Mouse (Mus musculus): ENCODE measurements around the gene Sdad1.

Gene Sdad1

GRCm38 (mm10) chr5:92322612-92323011, 12.3 kb upstream of the Sdad1 start:
- TF ChIP-seq NANOG (IDR thresholded peaks at IDR 0.05; ENCODE audit: borderline replicate concordance, low read length): no peak
- peaks cover 7% of the 10 kb centered on the region; the same call in 1 of the 2 replicates for H3K9me3 ChIP-seq (ENCODE audit: low read length)

GRCm38 (mm10) chr5:92321631-92322400, 11.5 kb upstream of the Sdad1 start:
- TF ChIP-seq POU5F1 (IDR thresholded peaks at IDR 0.05; ENCODE audit: borderline replicate concordance, low read length): no peak
- TF ChIP-seq NANOG (IDR thresholded peaks at IDR 0.05; ENCODE audit: borderline replicate concordance, low read length): no peak
- no peak for TF ChIP-seq CTCF (conservative IDR thresholded peaks at IDR 0.05; ENCODE audit: low read length)
- H3K4me3 ChIP-seq (replicated peaks; ENCODE audit: low read length): no peak overlapping the region
- no peaks in the 10 kb centered on the region for H3K36me3 ChIP-seq (ENCODE audit: insufficient read depth, low read length)
- peaks cover 5% of the 10 kb centered on the region; the same call in 1 of the 2 replicates for H3K9me3 ChIP-seq (ENCODE audit: low read length)
- peaks cover 15% of the 10 kb centered on the region; the same call in 1 of the 2 replicates for H3K4me1 ChIP-seq (replicated peaks; ENCODE audit: low read depth, low read length)
- H3K27me3 ChIP-seq (ENCODE audit: insufficient read depth, low read length): 0 out of 2 replicates have a peak, but pooled peaks cover 7% of the 10 kb centered on the region

More at GRCm38 (mm10) chr5:92322612-92323011, 12.3 kb upstream of the Sdad1 start:
- Histone ChIP-seq H3K27me3 (ENCODE audit: insufficient read depth, low read length) (0 out of 2 replicates have a peak, but pooled peaks cover 7% of the 10 kb centered on the region), H3K4me3 (replicated peaks; ENCODE audit: low read length) (no peak overlapping the region), H3K36me3 (ENCODE audit: insufficient read depth, low read length) (no peaks in the 10 kb centered on the region), H3K4me1 (replicated peaks; ENCODE audit: low read depth, low read length) (peaks cover 15% of the 10 kb centered on the region; the same call in 1 of the 2 replicates)

- Histone ChIP-seq H3K27me3 (ENCODE audit: insufficient read depth, low read length) (0 out of 2 replicates have a peak, but pooled peaks cover 7% of the 10 kb centered on the region), H3K4me1 (replicated peaks; ENCODE audit: low read depth, low read length) (peaks cover 5% of the 10 kb centered on the region; the same call in 1 of the 2 replicates), H3K36me3 (ENCODE audit: insufficient read depth, low read length) (no peaks in the 10 kb centered on the region), H3K4me3 (replicated peaks; ENCODE audit: low read length) (no peak overlapping the region), H3K9me3 (ENCODE audit: low read length) (no peaks in the 10 kb centered on the region)
- TF ChIP-seq CTCF (conservative IDR thresholded peaks at IDR 0.05; ENCODE audit: low read length) (no peak), NANOG (IDR thresholded peaks at IDR 0.05; ENCODE audit: borderline replicate concordance, low read length) (no peak), POU5F1 (IDR thresholded peaks at IDR 0.05; ENCODE audit: borderline replicate concordance, low read length) (no peak)
Measured at GRCm38 (mm10) chr5:92318596-92318995, 8.3 kb upstream of the Sdad1 start.

- Histone ChIP-seq H3K27me3 (ENCODE audit: insufficient read depth, low read length) (0 out of 2 replicates have a peak, but pooled peaks cover 7% of the 10 kb centered on the region), H3K4me1 (replicated peaks; ENCODE audit: low read depth, low read length) (peaks cover 5% of the 10 kb centered on the region; the same call in 1 of the 2 replicates), H3K4me3 (replicated peaks; ENCODE audit: low read length) (no peak overlapping the region), H3K36me3 (ENCODE audit: insufficient read depth, low read length) (no peaks in the 10 kb centered on the region), H3K9me3 (ENCODE audit: low read length) (no peaks in the 10 kb centered on the region)
- TF ChIP-seq NANOG (IDR thresholded peaks at IDR 0.05; ENCODE audit: borderline replicate concordance, low read length): no peak
- no peak for TF ChIP-seq POU5F1 (IDR thresholded peaks at IDR 0.05; ENCODE audit: borderline replicate concordance, low read length)
- TF ChIP-seq CTCF (conservative IDR thresholded peaks at IDR 0.05; ENCODE audit: low read length): no peak
Measured at GRCm38 (mm10) chr5:92318119-92318518, 7.8 kb upstream of the Sdad1 start.

- Histone ChIP-seq H3K4me3 (replicated peaks; ENCODE audit: low read length) (no peak overlapping the region), H3K4me1 (replicated peaks; ENCODE audit: low read depth, low read length) (peaks cover 15% of the 10 kb centered on the region), H3K36me3 (ENCODE audit: insufficient read depth, low read length) (no peaks in the 10 kb centered on the region), H3K9me3 (ENCODE audit: low read length) (no peaks in the 10 kb centered on the region), H3K27me3 (ENCODE audit: insufficient read depth, low read length) (0 out of 2 replicates have a peak, but pooled peaks cover 1% of the 10 kb centered on the region)
- no peak for TF ChIP-seq POU5F1 (IDR thresholded peaks at IDR 0.05; ENCODE audit: borderline replicate concordance, low read length)
- TF ChIP-seq NANOG (IDR thresholded peaks at IDR 0.05; ENCODE audit: borderline replicate concordance, low read length): no peak
- TF ChIP-seq CTCF (conservative IDR thresholded peaks at IDR 0.05; ENCODE audit: low read length): no peak
Measured at GRCm38 (mm10) chr5:92313776-92314175, 3.5 kb upstream of the Sdad1 start.

GRCm38 (mm10) chr5:92312046-92312715, 1.9 kb upstream of the Sdad1 start:
- TF ChIP-seq POU5F1 (IDR thresholded peaks at IDR 0.05; ENCODE audit: borderline replicate concordance, low read length) (no peak), CTCF (conservative IDR thresholded peaks at IDR 0.05; ENCODE audit: low read length) (peak; percentile 11; the same call in 1 of the 2 replicates)
- Histone ChIP-seq H3K4me1 (replicated peaks; ENCODE audit: low read depth, low read length) (peaks cover 26% of the 10 kb centered on the region), H3K4me3 (replicated peaks; ENCODE audit: low read length) (no peak overlapping the region)

GRCm38 (mm10) chr5:92304291-92304690, 6.0 kb downstream of the Sdad1 start:
- Histone ChIP-seq H3K9me3 (ENCODE audit: low read length) (no peaks in the 10 kb centered on the region), H3K4me3 (replicated peaks; ENCODE audit: low read length) (no peak overlapping the region), H3K27me3 (ENCODE audit: insufficient read depth, low read length) (no peaks in the 10 kb centered on the region), H3K4me1 (replicated peaks; ENCODE audit: low read depth, low read length) (peaks cover 42% of the 10 kb centered on the region), H3K36me3 (ENCODE audit: insufficient read depth, low read length) (peaks cover 93% of the 10 kb centered on the region)
- no peak for TF ChIP-seq CTCF (conservative IDR thresholded peaks at IDR 0.05; ENCODE audit: low read length)
- no peak for TF ChIP-seq POU5F1 (IDR thresholded peaks at IDR 0.05; ENCODE audit: borderline replicate concordance, low read length)
- no peak for TF ChIP-seq NANOG (IDR thresholded peaks at IDR 0.05; ENCODE audit: borderline replicate concordance, low read length)

More at GRCm38 (mm10) chr5:92312046-92312715, 1.9 kb upstream of the Sdad1 start:
- Histone ChIP-seq H3K9me3 (ENCODE audit: low read length) (no peaks in the 10 kb centered on the region), H3K27me3 (ENCODE audit: insufficient read depth, low read length) (no peaks in the 10 kb centered on the region), H3K36me3 (ENCODE audit: insufficient read depth, low read length) (peaks cover 15% of the 10 kb centered on the region)

GRCm38 (mm10) chr5:92302149-92302840, 8.0 kb downstream of the Sdad1 start:
- TF ChIP-seq NANOG (IDR thresholded peaks at IDR 0.05; ENCODE audit: borderline replicate concordance, low read length) (no peak), CTCF (conservative IDR thresholded peaks at IDR 0.05; ENCODE audit: low read length) (no peak), POU5F1 (IDR thresholded peaks at IDR 0.05; ENCODE audit: borderline replicate concordance, low read length) (no peak)

More at GRCm38 (mm10) chr5:92302149-92302840, 8.0 kb downstream of the Sdad1 start:
- peaks cover 26% of the 10 kb centered on the region for H3K4me1 ChIP-seq (replicated peaks; ENCODE audit: low read depth, low read length)
- H3K4me3 ChIP-seq (replicated peaks; ENCODE audit: low read length): no peak overlapping the region
- H3K9me3 ChIP-seq (ENCODE audit: low read length): no peaks in the 10 kb centered on the region
- no peaks in the 10 kb centered on the region for H3K27me3 ChIP-seq (ENCODE audit: insufficient read depth, low read length)
- H3K36me3 ChIP-seq (ENCODE audit: insufficient read depth, low read length): peaks cover 96% of the 10 kb centered on the region

Measured in E14TG2a.4 (cell line).